Mouse (Mus musculus) liver, adult 2 months (tissue): Measurements from ENCODE around the gene Mtcl1.

ENCODE experiments used
- CTCF ChIP-seq: fragments of 200-500 bp; IDR thresholded peaks from 2 replicates; pipeline ENCODE4 v1.5.1; 2011; ENCODE audit warnings: low read depth, low read length, control low read depth
- POLR2A ChIP-seq: fragments of 200-500 bp; IDR thresholded peaks from 2 replicates; pipeline ENCODE4 v1.6.1; 2011; ENCODE audit warnings: low read length, control low read depth; ENCODE audit not compliant: insufficient read depth; ENCODE audit errors: extremely low read depth

GRCm38 (mm10) chr17:66435982-66436381 is 13.6 kb downstream of the Mtcl1 start:
- TF ChIP-seq POLR2A: no peak
- no peak for TF ChIP-seq CTCF
